Mouse (Mus musculus): ENCODE results near the gene Btbd35f3. TPM values are rescaled to one million over a fixed set of nuclear protein-coding genes. Genes with fewer than 3 reads are reported as not detected.

The Btbd35f3 gene
- polyA plus RNA-seq (2012; rRNA removed): not detected in 2 replicates

GRCm38 (mm10) chrX:4037374-4037773 lies at the start of gene Btbd35f3:
TSS of gene Btbd35f3 (plus strand) at chrX:4037674.

Other genes starting within 250 kb of the Btbd35f3 start
- not detected in 2 replicates for gene Btbd35f16, start 80.7 kb upstream of the Btbd35f3 start, polyA plus RNA-seq (2012; rRNA removed)
- not detected in 2 replicates for gene Btbd35f28, start 158.9 kb downstream of the Btbd35f3 start, polyA plus RNA-seq (2012; rRNA removed)

Measured in central nervous system, embryonic 11.5 days (tissue).